Mouse (Mus musculus) lung, postnatal 36 days (tissue): Measurements from ENCODE around the gene Cfap97d1.

Source experiments
- DNase-seq: peaks from one replicate; pipeline ENCODE4 v3.0.0; 2022; ENCODE audit warnings: mixed read lengths

Gene Cfap97d1

GRCm38 (mm10) chr11:101984054-101985025 is at the start of gene Cfap97d1:
TSS of gene Cfap97d1 (plus strand) at chr11:101984279.
- DNase-seq: peak; percentile 100

DNA sequence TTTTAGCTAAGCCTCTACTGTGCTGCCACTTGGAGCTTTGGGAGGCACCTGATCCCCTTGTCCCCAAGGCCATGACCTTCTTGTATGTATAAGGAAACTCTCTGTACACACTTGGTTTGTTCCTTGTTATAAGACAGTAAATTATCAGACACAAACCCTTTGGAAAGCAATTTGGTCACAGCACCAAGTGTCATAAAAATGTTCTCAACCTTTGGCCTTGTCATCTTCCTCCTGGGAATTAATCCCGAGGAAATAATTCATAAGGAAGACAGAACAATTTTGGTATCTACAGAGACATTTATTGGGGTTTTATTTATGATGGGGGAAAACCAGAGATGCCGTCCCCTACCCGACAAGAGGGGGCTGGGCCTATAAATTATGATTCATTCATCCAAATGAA is 48.3 kb upstream of the Cfap97d1 start:
- no peak for DNase-seq

GRCm38 (mm10) chr11:101936421-101936820 is 47.7 kb upstream of the Cfap97d1 start:
- peak; percentile 36 for DNase-seq

DNA sequence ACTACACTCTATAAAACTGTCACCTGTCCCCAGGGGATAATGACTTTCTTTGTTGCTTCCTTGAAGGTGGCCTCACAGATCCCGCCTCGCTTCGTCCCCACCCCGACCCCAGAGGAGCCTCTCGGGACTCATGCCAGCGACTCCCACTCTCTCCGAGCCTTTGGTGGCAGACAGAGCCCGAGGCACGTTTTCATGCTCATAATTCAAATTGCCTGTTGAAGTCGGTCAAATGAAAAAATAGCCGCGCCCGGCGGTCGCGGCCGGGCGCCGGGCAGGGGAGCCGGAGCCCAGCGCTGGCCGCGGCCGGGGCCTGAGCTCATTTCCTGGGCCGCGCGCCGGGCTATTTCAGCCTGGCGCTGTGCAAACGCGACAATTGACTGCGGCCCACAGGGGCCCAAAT is 47.0 kb upstream of the Cfap97d1 start:
- peak; percentile 18 for DNase-seq

DNA sequence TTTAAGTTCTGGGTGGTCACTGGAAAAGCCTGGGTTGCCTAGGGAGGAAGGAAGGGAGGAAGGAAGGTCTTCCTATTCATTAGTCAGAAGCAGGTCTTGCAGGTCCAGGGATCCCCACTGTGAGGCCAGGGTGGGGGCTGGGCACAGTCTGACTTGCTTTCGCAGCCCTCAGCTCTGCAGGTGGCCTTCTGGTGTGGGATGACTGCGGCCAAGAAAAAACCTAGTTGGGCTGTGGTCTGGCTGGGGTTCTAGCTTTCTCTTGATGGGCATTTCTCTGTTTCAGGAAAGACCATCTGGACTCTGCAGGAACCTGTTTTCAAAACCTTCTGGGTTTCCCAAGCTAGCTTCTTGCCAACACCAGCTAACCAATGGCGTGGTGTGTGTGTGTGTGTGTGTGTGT is 41.0 kb upstream of the Cfap97d1 start:
- no peak for DNase-seq

DNA sequence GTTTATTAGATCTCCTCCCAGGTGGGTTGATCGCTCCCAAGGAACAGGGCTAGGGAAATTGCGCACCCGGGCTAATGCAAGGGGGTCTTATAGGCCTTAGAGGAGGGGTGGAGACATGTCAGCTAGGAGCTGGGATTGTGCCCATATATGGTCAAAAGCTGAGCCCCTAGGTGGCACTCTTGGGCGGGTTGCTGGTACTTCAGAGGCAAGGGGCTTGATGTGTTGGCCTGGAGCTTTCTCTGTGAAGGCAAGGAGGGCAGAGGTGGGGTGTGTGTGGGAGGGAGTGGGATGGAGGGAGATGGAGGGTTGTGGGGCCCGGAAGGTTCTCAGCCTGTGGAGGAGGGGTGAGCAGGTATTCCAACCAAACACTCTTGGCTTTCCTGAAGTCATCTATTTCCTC is 37.6 kb upstream of the Cfap97d1 start:
- DNase-seq: no peak

DNA sequence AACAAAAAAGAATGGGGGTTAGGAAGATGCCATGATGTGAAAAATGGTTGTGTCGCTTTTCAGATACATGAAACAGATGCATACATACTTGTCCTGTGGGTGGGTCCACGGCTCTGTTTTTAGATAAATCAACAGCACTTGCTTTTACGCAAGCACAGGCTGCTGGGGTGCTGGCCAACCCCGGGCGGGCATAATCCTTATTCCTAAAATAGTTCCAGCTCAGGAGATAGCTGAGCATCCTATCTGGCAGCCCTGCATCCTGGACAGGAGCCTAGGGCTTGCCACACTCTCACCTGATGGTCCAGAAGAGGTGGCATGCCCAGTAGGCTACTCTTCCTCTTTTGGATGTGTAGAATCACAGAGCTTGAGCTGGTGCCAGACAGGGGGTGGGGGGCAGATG is 34.1 kb upstream of the Cfap97d1 start:
- DNase-seq: no peak

DNA sequence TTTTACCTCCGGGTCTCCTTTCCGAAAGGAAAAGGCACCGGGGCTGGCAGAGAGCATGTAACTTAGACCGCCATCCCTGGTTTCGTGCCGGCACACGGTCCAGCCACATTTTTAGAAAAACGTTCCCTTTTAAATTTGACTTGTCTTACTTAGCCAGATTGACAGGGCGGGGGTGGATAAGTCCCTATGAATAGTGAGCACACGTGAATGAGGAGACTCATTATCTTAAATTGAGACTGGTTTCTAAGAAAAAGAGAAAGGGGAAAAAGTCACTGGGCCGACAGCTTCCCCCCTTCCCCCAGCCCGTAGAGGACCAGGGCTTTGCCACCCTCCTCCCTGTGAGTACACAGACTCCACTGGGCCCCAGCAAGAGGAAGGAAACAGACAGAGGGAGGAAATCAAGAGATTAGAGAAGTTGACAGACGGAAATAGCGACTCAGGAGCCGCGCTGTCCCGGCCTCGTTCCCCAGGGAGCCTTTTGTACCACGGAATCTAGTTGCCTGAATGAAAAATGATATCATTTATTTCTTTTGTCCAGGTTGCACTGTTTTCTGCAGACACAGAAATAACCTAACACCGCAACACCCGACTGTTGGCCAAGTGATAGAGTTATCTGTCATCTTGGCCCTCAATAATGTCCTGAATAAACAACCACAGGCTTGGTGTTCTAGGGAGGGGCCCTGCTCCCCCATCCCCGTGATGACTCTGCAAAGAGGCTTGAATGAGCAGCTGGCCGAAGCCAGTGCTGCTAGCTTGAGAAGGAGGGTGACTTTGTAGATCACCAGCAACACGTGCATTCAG is 31.3 kb upstream of the Cfap97d1 start:
- peak; percentile 69 for DNase-seq

GRCm38 (mm10) chr11:101953441-101953840 is 30.6 kb upstream of the Cfap97d1 start:
- no peak for DNase-seq

DNA sequence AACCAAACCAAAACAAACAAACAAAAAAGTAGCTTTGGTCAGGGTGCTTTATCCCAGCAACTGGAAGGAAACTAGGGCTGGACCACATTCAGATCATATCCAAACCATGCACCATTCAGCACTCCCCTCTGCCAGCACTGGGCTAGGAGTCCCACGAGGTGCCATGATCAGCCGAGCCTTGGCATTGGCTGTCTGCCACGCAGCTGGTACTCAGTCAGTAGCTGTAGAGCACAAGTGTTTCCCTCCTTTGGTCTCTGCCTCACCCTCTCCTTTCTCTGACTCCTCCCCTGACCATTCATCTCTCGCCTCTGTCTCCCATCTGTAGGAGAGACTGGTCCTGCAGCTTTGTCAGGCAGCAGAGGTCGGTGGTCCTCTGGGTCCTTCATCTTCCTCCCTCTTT is 26.6 kb upstream of the Cfap97d1 start:
- DNase-seq: no peak

DNA sequence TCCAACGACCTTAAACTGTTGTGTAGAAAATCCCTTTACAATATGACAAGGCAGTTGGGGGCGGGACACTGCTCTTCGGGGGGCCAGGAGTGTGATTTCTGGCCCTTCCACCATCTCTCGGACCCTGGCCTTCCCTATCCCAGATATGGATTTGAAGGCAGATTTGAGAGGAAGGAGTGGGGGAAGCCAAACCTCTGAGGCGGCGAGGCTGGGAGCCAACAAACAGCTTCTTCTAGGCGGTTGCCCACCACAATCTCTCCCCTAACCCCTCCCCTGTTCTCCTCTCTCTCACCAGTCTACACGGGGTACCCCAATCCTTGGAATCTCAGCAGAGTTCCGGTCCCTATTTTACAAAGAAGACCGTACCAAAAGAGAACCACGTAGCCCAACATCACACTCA is 21.0 kb upstream of the Cfap97d1 start:
- DNase-seq: no peak

GRCm38 (mm10) chr11:101963473-101964291 is 20.4 kb upstream of the Cfap97d1 start:
- DNase-seq: no peak

DNA sequence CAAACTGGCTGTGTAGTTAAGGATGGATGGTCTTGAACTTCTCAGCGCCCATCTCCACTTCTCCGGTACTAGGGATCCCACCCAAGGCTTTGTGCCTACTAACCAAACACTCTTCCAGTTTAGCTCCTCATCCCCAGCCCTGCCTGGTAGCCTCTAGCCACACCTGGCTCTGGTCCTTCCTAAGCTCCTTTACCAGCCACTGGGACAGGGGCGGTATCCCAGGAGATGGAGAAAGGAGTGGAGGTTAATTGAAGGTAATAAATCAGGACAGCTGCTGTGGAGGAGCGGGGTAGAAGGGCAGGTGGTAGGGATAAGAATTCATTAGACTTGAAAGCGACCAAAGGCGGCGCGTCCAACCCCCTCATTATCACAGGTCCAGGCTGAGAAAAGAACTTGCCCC is 19.4 kb upstream of the Cfap97d1 start:
- DNase-seq: no peak

- DNase-seq: no peak
Measured at GRCm38 (mm10) chr11:101965553-101965952, 18.5 kb upstream of the Cfap97d1 start.

GRCm38 (mm10) chr11:101966965-101967614 is 17.0 kb upstream of the Cfap97d1 start, which contains the start of gene Sost:
TSS of gene Sost (minus strand) at chr11:101967015.
- DNase-seq: no peak

DNA sequence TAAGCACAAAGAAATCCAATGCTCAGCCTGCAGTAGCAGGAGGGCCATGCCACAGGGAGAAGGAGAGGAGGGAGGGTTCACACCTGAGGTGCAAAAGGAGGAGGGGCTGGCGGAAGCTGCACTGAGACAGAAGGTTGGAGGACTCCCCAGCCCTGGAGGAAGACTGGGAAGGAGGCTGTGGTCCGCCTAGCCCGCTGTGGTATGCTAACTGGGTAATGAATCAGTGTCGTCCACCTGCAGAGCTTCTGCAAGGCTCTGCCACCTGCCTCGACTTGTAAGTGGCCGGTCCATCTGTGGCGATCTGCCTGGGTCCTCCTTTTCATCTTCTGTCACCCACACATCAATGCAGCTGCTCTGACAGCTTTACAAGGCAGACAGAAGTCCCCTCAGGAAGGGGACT is 15.8 kb upstream of the Cfap97d1 start:
- no peak for DNase-seq

DNA sequence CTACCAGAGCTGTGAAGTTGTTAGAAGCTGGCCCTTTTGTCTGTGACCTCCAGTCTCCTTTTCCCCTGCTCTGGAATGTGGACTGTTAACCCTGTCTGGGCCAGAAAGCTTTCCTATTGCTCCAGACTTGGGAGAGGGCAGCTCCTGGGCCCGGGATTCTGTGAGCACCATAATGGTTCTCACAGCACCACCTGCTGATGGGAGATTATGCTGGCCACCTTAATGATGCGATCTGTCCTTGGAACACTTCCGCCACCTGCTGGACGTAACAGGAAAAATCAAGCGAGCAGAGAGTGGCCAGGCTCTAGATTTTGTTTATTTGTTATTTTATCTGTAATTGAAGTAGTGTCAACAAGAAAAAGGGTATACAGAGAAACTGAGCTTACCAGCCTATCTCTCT is 15.3 kb upstream of the Cfap97d1 start:
- DNase-seq: peak; percentile 93

DNA sequence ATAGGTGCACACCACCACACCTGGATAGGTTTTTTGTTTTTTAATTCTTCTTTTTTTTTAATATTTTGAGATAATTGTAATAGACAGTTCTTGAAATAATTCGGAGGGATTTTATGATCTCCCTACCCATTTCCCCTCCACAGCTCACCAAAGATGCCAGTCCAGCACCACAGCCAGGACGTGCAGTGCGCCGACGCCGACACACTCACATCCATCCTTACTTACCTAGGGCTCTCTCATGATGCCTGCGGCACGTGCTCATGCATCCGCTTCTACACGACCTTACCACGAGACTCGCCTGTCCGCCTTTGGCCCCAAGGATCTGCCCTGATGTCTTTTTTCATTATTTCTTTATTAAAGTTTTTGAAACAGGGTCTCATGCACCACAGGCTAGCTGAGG is 14.2 kb upstream of the Cfap97d1 start:
- no peak for DNase-seq

DNA sequence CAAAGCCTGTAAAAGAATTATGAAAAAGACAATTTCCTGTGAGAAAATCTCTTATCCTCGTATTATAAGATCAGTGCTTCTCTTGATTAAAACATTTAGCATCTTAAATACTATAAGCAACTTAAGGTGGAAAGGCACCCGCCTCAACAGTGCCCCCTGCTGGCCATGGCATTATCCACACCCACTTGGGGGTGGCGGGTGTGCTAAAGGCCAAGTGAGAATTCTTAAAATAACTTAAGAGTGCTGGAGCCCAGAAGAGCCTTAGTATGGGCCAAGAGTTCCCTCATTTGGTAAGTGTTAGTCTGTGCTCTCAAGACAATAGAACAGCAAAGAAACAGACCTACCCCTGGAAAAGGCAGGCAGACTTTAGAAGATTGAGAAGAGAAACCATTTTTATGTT is 12.7 kb upstream of the Cfap97d1 start:
- DNase-seq: peak; percentile 76

DNA sequence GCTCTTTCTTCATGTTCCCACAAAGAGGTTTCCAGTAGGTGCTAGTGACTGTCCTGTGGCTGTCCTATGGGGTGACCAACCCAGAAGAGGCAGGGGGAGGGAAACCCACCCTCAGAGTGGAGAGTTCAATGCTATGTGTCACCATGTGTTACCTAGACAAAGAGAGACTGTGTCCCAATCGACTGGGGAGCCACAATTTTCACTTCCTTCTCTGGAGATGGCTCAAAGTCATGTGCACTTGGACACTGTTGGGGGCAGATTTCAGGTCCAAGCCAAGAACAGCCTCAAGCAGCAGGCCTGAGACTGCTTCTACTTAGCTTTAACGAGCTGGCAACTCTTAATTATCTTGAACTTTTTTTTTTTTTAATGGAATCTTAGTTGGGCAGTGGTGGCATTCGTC is 12.0 kb upstream of the Cfap97d1 start:
- DNase-seq: peak; percentile 42

GRCm38 (mm10) chr11:101972651-101973050 is 11.4 kb upstream of the Cfap97d1 start:
- DNase-seq: peak; percentile 56

GRCm38 (mm10) chr11:101973496-101973895 is 10.6 kb upstream of the Cfap97d1 start:
- DNase-seq: no peak
